Comparison of ENCODE assay signal across 13 mouse cellular contexts in genomic region chr2:44080530-44080929, GRCm38 (mm10).
DNase-seq lines count a peak whose midpoint lies in the region.
"Had no signal": no experiment of that assay in that cellular context is flagged by ENCODE, and none has a peak within 500 bp of the region (broad histone marks: within the 10 kb centered on the region; RNA-seq: fewer than 3 reads in every experiment).

No protein-coding gene starts in this region.

- intact Hi-C loops in heart, postnatal 25 days (cut with DNase I): no loop called here

- peak; percentile 17 for DNase-seq in heart, adult 11 months
- no peak for DNase-seq in heart, postnatal 25 days (ENCODE audit: low spot score)
- peak; percentile 50 for DNase-seq in brain, adult 2 months (ENCODE audit: low read depth, low spot score)
- peak; percentile 23 for DNase-seq in mesoderm, embryonic 11.5 days (ENCODE audit: low read depth, low spot score)
- DNase-seq in embryo, embryonic 11 days: no peak
- DNase-seq: adrenal gland, adult 2 months; adrenal gland, postnatal 10 days; adrenal gland, postnatal 25 days; cerebellum, adult 11-12 months; cerebellum, adult 2 months; cerebellum, adult 9-10 months; cerebellum, postnatal 10 days; cerebellum, postnatal 25 days had no signal

Comparison
In these comparisons a context has a peak if more than half of its experiments do, and no peak if none do; other contexts are left out.
1. DNase-seq: peak in heart, adult 11 months (single experiment), brain, adult 2 months (single experiment) and mesoderm, embryonic 11.5 days (single experiment); none in heart, postnatal 25 days (single experiment) and embryo, embryonic 11 days (single experiment).